8 mouse cellular contexts compared by ENCODE assay signal in genomic region chr8:119927422-119928092, GRCm38 (mm10). TPM values are rescaled to one million over a fixed set of nuclear protein-coding genes. Genes with fewer than 3 reads are reported as not detected.
DNase-seq lines count a peak whose midpoint lies in the region; ATAC-seq lines count a peak whose summit lies in the region.

No protein-coding gene starts in this region.

- peaks cover 9% of the 10 kb centered on the region for H3K36me3 ChIP-seq in neural tube, embryonic 13.5 days
- peaks cover 9% of the 10 kb centered on the region for H3K36me3 ChIP-seq in forebrain, embryonic 13.5 days (ENCODE audit: poor library complexity, severe bottlenecking)

- no peak overlapping the region for H3K27ac ChIP-seq in neural tube, embryonic 13.5 days (replicated peaks)
- no peak overlapping the region for H3K27ac ChIP-seq in forebrain, embryonic 13.5 days

- no peak overlapping the region for H3K9ac ChIP-seq in neural tube, embryonic 13.5 days
- no peak overlapping the region for H3K9ac ChIP-seq in forebrain, embryonic 13.5 days

- no peaks in the 10 kb centered on the region for H3K9me3 ChIP-seq in neural tube, embryonic 13.5 days
- no peaks in the 10 kb centered on the region for H3K9me3 ChIP-seq in forebrain, embryonic 13.5 days (replicated peaks)

- H3K27me3 ChIP-seq in neural tube, embryonic 13.5 days: no peaks in the 10 kb centered on the region
- H3K27me3 ChIP-seq in forebrain, embryonic 13.5 days: no peaks in the 10 kb centered on the region

- WGBS in neural tube, embryonic 13.5 days: 53% methylated on average over 6 of the region's 6 CpGs
- WGBS in forebrain, embryonic 13.5 days: 40% methylated on average over 6 of the region's 6 CpGs

- no peak overlapping the region for H3K4me3 ChIP-seq in neural tube, embryonic 13.5 days
- H3K4me3 ChIP-seq in forebrain, embryonic 13.5 days: no peak overlapping the region

- H3K4me2 ChIP-seq in neural tube, embryonic 13.5 days: no peak overlapping the region
- no peak overlapping the region for H3K4me2 ChIP-seq in forebrain, embryonic 13.5 days

- peak; percentile 86 for ATAC-seq in erythroid progenitor cell, adult 5-6 weeks (replicated peaks; ENCODE audit: low FRiP score, poor library complexity, severe bottlenecking)
- ATAC-seq in neural tube, embryonic 13.5 days (ENCODE audit: low read depth): peak; percentile 58; the same call in 1 of the 2 replicates
- no peak for ATAC-seq in forebrain, embryonic 13.5 days

- H3K4me1 ChIP-seq in neural tube, embryonic 13.5 days (replicated peaks): peaks cover 28% of the 10 kb centered on the region
- peaks cover 14% of the 10 kb centered on the region; the same call in 1 of the 2 replicates for H3K4me1 ChIP-seq in forebrain, embryonic 13.5 days

- DNase-seq in adrenal gland, postnatal 14 days: peak; percentile 63
- DNase-seq in adrenal gland, postnatal 25 days: no peak
- DNase-seq in urinary bladder, postnatal 25 days (ENCODE audit: low spot score): peak; percentile 25
- DNase-seq in urinary bladder, postnatal 4 days (ENCODE audit: low spot score in 2 of 2): no peak
- DNase-seq in kidney, postnatal 36 days: peak; percentile 73 to 77

RNA-seq across cellular contexts. Expression of gene Gm20388, which starts 16.9 kb away (rescaled TPM):
- total RNA-seq in adrenal gland, postnatal 14 days (2021): 4.6 and 17.6 TPM in 2 replicates
- 3.6 and 27.1 TPM in 2 replicates for total RNA-seq in adrenal gland, postnatal 25 days (2021)
- total RNA-seq in erythroid progenitor cell, adult 5-6 weeks (2015; ENCODE audit: low replicate concordance): 4.2 and 5.0 TPM in 2 replicates
- 7.4 TPM in 1 of 2 replicates, not detected in the other for total RNA-seq in erythroid progenitor cell, adult 5-6 weeks (2017; ENCODE audit: low replicate concordance)
- polyA plus RNA-seq in neural tube, embryonic 13.5 days (2015; fragmentation: Nextera tagmentation; extraction: Ambion mirVana): 0.27 TPM in 1 of 2 replicates, not detected in the other
- polyA plus RNA-seq in forebrain, embryonic 13.5 days (2015; fragmentation: Nextera tagmentation; extraction: Ambion mirVana): 5.6 and 13.1 TPM in 2 replicates

RNA-seq across cellular contexts. Expression of gene Usp10, which starts 17.4 kb away (rescaled TPM):
- 103 and 109 TPM in 2 replicates for total RNA-seq in adrenal gland, postnatal 14 days (2021)
- 110 and 153 TPM in 2 replicates for total RNA-seq in adrenal gland, postnatal 25 days (2021)
- 47.8 and 119 TPM in 2 replicates for total RNA-seq in erythroid progenitor cell, adult 5-6 weeks (2015; ENCODE audit: low replicate concordance)
- 77.7 and 112 TPM in 2 replicates for total RNA-seq in erythroid progenitor cell, adult 5-6 weeks (2017; ENCODE audit: low replicate concordance)
- 116 and 125 TPM in 2 replicates for polyA plus RNA-seq in neural tube, embryonic 13.5 days (2015; fragmentation: Nextera tagmentation; extraction: Ambion mirVana)
- polyA plus RNA-seq in forebrain, embryonic 13.5 days (2015; fragmentation: Nextera tagmentation; extraction: Ambion mirVana): 133 and 161 TPM in 2 replicates

Comparison
In these comparisons a context has a peak if more than half of its experiments do, and no peak if none do; other contexts are left out.
1. DNase-seq: peak in adrenal gland, postnatal 14 days (single experiment), urinary bladder, postnatal 25 days (single experiment) and kidney, postnatal 36 days (2 of 2); none in adrenal gland, postnatal 25 days (single experiment) and urinary bladder, postnatal 4 days (0 of 2).